Mouse (Mus musculus): ENCODE measurements around the gene Ppp2r5a.

Gene Ppp2r5a

GRCm38 (mm10) chr1:191334500-191334899 is 68.6 kb downstream of the Ppp2r5a start:
- in situ Hi-C loops (cut with MboI, MseI): loop anchor here in 1 of 2 experiments (25.0 kb wide), 2 partner anchors 203 to 478 kb away; partner anchors contain the start of gene Nek2

- in situ Hi-C loops (cut with MboI, MseI): loop anchor here in 1 of 2 experiments (25.0 kb wide), 2 partner anchors 207 to 482 kb away; partner anchors contain the start of gene Nek2
Observed at GRCm38 (mm10) chr1:191330356-191330755, 72.7 kb downstream of the Ppp2r5a start.

- in situ Hi-C loops (cut with MboI, MseI): loop anchor here (10.0 to 25.0 kb wide), 3 partner anchors 209 to 497 kb away; partner anchors contain the start of gene Nek2 (in 2 of the 2)
Observed at GRCm38 (mm10) chr1:191328019-191328441, 75.0 kb downstream of the Ppp2r5a start.

- in situ Hi-C loops (cut with MboI, MseI): loop anchor here (10.0 to 25.0 kb wide), 3 partner anchors 210 to 498 kb away; partner anchors contain the start of gene Nek2 (in 2 of the 2)
Observed at GRCm38 (mm10) chr1:191327258-191327657, 75.8 kb downstream of the Ppp2r5a start.

- in situ Hi-C loops (cut with MboI, MseI): loop anchor here (10.0 to 25.0 kb wide), 3 partner anchors 211 to 498 kb away; partner anchors contain the start of gene Nek2 (in 2 of the 2)
Observed at GRCm38 (mm10) chr1:191326233-191326882, 76.7 kb downstream of the Ppp2r5a start.

GRCm38 (mm10) chr1:191325726-191326232 is 77.3 kb downstream of the Ppp2r5a start, which contains the start of gene Tmem206:
Tmem206 (plus strand) TSS chr1:191325912.
- in situ Hi-C loops (cut with MboI, MseI): loop anchor here (10.0 to 25.0 kb wide), 3 partner anchors 212 to 499 kb away; partner anchors contain the start of gene Nek2 (in 2 of the 2)

GRCm38 (mm10) chr1:191324733-191325590 is 78.1 kb downstream of the Ppp2r5a start:
- in situ Hi-C loops (cut with MboI, MseI): loop anchor here (10.0 to 25.0 kb wide), 3 partner anchors 212 to 500 kb away; partner anchors contain the start of gene Nek2 (in 2 of the 2)

GRCm38 (mm10) chr1:191323381-191323780 is 79.7 kb downstream of the Ppp2r5a start:
- in situ Hi-C loops (cut with MboI, MseI): loop anchor here in 1 of 2 experiments (10.0 kb wide), 1 partner anchor 501 kb away; the partner anchor contains the start of gene Nek2

GRCm38 (mm10) chr1:191318686-191319085 is 84.4 kb downstream of the Ppp2r5a start:
- in situ Hi-C loops (cut with MboI, MseI): loop anchor here in 1 of 2 experiments (5.0 kb wide), 1 partner anchor 1444 kb away; no protein-coding TSS in a partner anchor

GRCm38 (mm10) chr1:191317591-191318196 is 85.4 kb downstream of the Ppp2r5a start, which contains the start of gene Nenf:
Nenf (minus strand) TSS chr1:191318194.
- in situ Hi-C loops (cut with MboI, MseI): loop anchor here in 1 of 2 experiments (5.0 kb wide), 1 partner anchor 1445 kb away; no protein-coding TSS in a partner anchor

GRCm38 (mm10) chr1:191316818-191317217 is 86.3 kb downstream of the Ppp2r5a start:
- in situ Hi-C loops (cut with MboI, MseI): loop anchor here in 1 of 2 experiments (5.0 kb wide), 1 partner anchor 1445 kb away; no protein-coding TSS in a partner anchor

- in situ Hi-C loops (cut with MboI, MseI): no loop called here
Observed at GRCm38 (mm10) chr1:191313926-191314325, 89.1 kb downstream of the Ppp2r5a start.

GRCm38 (mm10) chr1:191313158-191313557 is 89.9 kb downstream of the Ppp2r5a start:
- in situ Hi-C loops (cut with MboI, MseI): no loop called here

GRCm38 (mm10) chr1:191312513-191312941 is 90.5 kb downstream of the Ppp2r5a start:
- in situ Hi-C loops (cut with MboI, MseI): no loop called here

- in situ Hi-C loops (cut with MboI, MseI): no loop called here
Observed at GRCm38 (mm10) chr1:191311296-191311898, 91.7 kb downstream of the Ppp2r5a start.

GRCm38 (mm10) chr1:191307766-191308455 is 95.2 kb downstream of the Ppp2r5a start:
- in situ Hi-C loops (cut with MboI, MseI): no loop called here

GRCm38 (mm10) chr1:191306316-191306715 is 96.8 kb downstream of the Ppp2r5a start:
- in situ Hi-C loops (cut with MboI, MseI): no loop called here

GRCm38 (mm10) chr1:191305610-191306009 is 97.5 kb downstream of the Ppp2r5a start:
- in situ Hi-C loops (cut with MboI, MseI): no loop called here

GRCm38 (mm10) chr1:191304216-191304615 is 98.9 kb downstream of the Ppp2r5a start:
- in situ Hi-C loops (cut with MboI, MseI): no loop called here
